In the genomic region with DNA sequence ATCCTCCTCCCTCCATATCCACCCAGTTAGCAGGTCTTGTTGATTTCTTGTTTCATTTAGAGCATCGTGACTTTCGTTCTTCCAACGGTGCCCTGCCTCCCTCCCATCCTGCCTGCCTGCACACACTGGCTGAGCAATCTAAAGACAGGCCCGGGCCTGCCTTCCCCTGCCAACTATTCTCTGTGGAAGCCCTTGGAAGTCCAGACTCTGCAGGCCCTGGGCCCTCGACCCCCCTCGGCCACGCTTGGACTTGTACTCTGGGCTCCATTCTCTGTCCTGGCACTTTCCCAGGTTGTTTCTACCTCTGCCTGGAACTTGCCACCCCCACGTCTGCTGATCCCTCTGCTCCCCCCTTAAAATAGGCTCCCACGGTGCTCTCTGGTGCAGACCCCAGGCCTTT, we compare ENCODE assay signal across 13 mouse cellular contexts. TPM values are rescaled to one million over a fixed set of nuclear protein-coding genes. Genes with fewer than 3 reads are reported as not detected.
A peak's percentile ranks its signal among the peaks of the same experiment; 100 is the strongest.
DNase-seq lines count a peak whose midpoint lies in the region; ATAC-seq and TF ChIP-seq lines count a peak whose summit lies in the region.
"Had no signal": no experiment of that assay in that cellular context is flagged by ENCODE, and none has a peak within 500 bp of the region (broad histone marks: within the 10 kb centered on the region; RNA-seq: fewer than 3 reads in every experiment).

No protein-coding gene starts in this region.

- H3K9me3 ChIP-seq in intestine, embryonic 16.5 days (ENCODE audit: control insufficient read depth, low read length): no peaks in the 10 kb centered on the region
- H3K9me3 ChIP-seq in intestine, embryonic 15.5 days: no peaks in the 10 kb centered on the region
- no peaks in the 10 kb centered on the region for H3K9me3 ChIP-seq in E14TG2a.4 (ENCODE audit: low read length)
- no peaks in the 10 kb centered on the region for H3K9me3 ChIP-seq in kidney, embryonic 15.5 days (replicated peaks)
- H3K9me3 ChIP-seq: heart, embryonic 12.5 days had no signal

- H3K9ac ChIP-seq in intestine, embryonic 16.5 days (ENCODE audit: low read depth, low read length): peak overlapping the region; percentile 3; the same call in 1 of the 2 replicates
- H3K9ac ChIP-seq in intestine, embryonic 15.5 days: no peak overlapping the region
- H3K9ac ChIP-seq in kidney, embryonic 15.5 days: 0 out of 2 replicates have a peak overlapping the region, but pooled peaks have one; percentile 7
- H3K9ac ChIP-seq: heart, embryonic 12.5 days; liver, embryonic 14.5 days had no signal

- peak; percentile 60 for DNase-seq in cerebellum, adult 9-11 months
- DNase-seq in cerebellum, postnatal 4 days (ENCODE audit: low spot score in 2 of 2): no peak
- no peak for DNase-seq in right cerebral cortex, postnatal 4 days
- no peak for DNase-seq in frontal cortex, postnatal 25 days (ENCODE audit: low spot score in 2 of 2)
- DNase-seq: adrenal gland, adult 2 months; cerebellum, adult 9-10 months had no signal

- 76% methylated on average over 9 of the region's 9 CpGs for WGBS in intestine, embryonic 16.5 days
- WGBS in intestine, embryonic 15.5 days: 82% methylated on average over 9 of the region's 9 CpGs
- WGBS in kidney, embryonic 15.5 days: 79% methylated on average over 9 of the region's 9 CpGs

- no peak overlapping the region for H3K27ac ChIP-seq in intestine, embryonic 16.5 days (ENCODE audit: low read length)
- no peak overlapping the region for H3K27ac ChIP-seq in intestine, embryonic 15.5 days
- 0 out of 2 replicates have a peak overlapping the region, but pooled peaks have one; percentile 1 for H3K27ac ChIP-seq in kidney, embryonic 15.5 days
- H3K27ac ChIP-seq: liver, embryonic 14.5 days had no signal

- no peak overlapping the region for H3K4me3 ChIP-seq in intestine, embryonic 16.5 days (ENCODE audit: low read length)
- H3K4me3 ChIP-seq in intestine, embryonic 15.5 days (replicated peaks): no peak overlapping the region
- peak overlapping the region; percentile 41 for H3K4me3 ChIP-seq in E14TG2a.4 (replicated peaks; ENCODE audit: low read length)
- H3K4me3 ChIP-seq in kidney, embryonic 15.5 days (replicated peaks): no peak overlapping the region
- H3K4me3 ChIP-seq: heart, embryonic 12.5 days had no signal

- H3K27me3 ChIP-seq in intestine, embryonic 16.5 days (replicated peaks; ENCODE audit: control insufficient read depth, insufficient read depth, low read length): no peaks in the 10 kb centered on the region
- no peaks in the 10 kb centered on the region for H3K27me3 ChIP-seq in intestine, embryonic 15.5 days (replicated peaks)
- no peaks in the 10 kb centered on the region for H3K27me3 ChIP-seq in E14TG2a.4 (ENCODE audit: insufficient read depth, low read length)
- no peaks in the 10 kb centered on the region for H3K27me3 ChIP-seq in kidney, embryonic 15.5 days
- H3K27me3 ChIP-seq: heart, embryonic 12.5 days had no signal

- no peak for TF ChIP-seq CTCF in E14TG2a.4 (conservative IDR thresholded peaks at IDR 0.05; ENCODE audit: low read length)

- no peak for ATAC-seq in intestine, embryonic 16.5 days
- ATAC-seq in intestine, embryonic 15.5 days: no peak
- no peak for ATAC-seq in kidney, embryonic 15.5 days (replicated peaks; ENCODE audit: low FRiP score)

- H3K4me2 ChIP-seq in intestine, embryonic 16.5 days (ENCODE audit: low read depth, low read length): no peak overlapping the region
- H3K4me2 ChIP-seq in intestine, embryonic 15.5 days (replicated peaks): no peak overlapping the region
- H3K4me2 ChIP-seq in kidney, embryonic 15.5 days: no peak overlapping the region
- H3K4me2 ChIP-seq: heart, embryonic 12.5 days had no signal

- no peaks in the 10 kb centered on the region for H3K36me3 ChIP-seq in intestine, embryonic 16.5 days (ENCODE audit: control insufficient read depth, insufficient read depth, low read length)
- H3K36me3 ChIP-seq in intestine, embryonic 15.5 days: no peaks in the 10 kb centered on the region
- H3K36me3 ChIP-seq in E14TG2a.4 (ENCODE audit: insufficient read depth, low read length): 0 out of 2 replicates have a peak, but pooled peaks cover 2% of the 10 kb centered on the region
- no peaks in the 10 kb centered on the region for H3K36me3 ChIP-seq in kidney, embryonic 15.5 days

- peaks cover 67% of the 10 kb centered on the region for H3K4me1 ChIP-seq in intestine, embryonic 16.5 days (ENCODE audit: control insufficient read depth, insufficient read depth, low read length)
- H3K4me1 ChIP-seq in intestine, embryonic 15.5 days (replicated peaks): peaks cover 72% of the 10 kb centered on the region
- peaks cover 93% of the 10 kb centered on the region for H3K4me1 ChIP-seq in E14TG2a.4 (replicated peaks; ENCODE audit: low read depth, low read length)
- H3K4me1 ChIP-seq in kidney, embryonic 15.5 days: peaks cover 88% of the 10 kb centered on the region

RNA-seq across cellular contexts. Expression of a gene that starts 19.5 kb away (rescaled TPM):
- polyA plus RNA-seq in intestine, embryonic 16.5 days (2015; fragmentation: Nextera tagmentation; extraction: Ambion mirVana): 71.9 and 88.2 TPM in 2 replicates
- 56.9 and 58.2 TPM in 2 replicates for polyA plus RNA-seq in intestine, embryonic 15.5 days (2015; fragmentation: Nextera tagmentation; extraction: Ambion mirVana)
- 51.7 and 56.1 TPM in 2 replicates for polyA plus RNA-seq in kidney, embryonic 15.5 days (2015; fragmentation: Nextera tagmentation; extraction: Ambion mirVana)

RNA-seq across cellular contexts. Expression of a gene that starts 33.3 kb away (rescaled TPM):
- polyA plus RNA-seq in intestine, embryonic 16.5 days (2015; fragmentation: Nextera tagmentation; extraction: Ambion mirVana): 1,506 and 1,615 TPM in 2 replicates
- 1,607 and 1,644 TPM in 2 replicates for polyA plus RNA-seq in intestine, embryonic 15.5 days (2015; fragmentation: Nextera tagmentation; extraction: Ambion mirVana)
- 1,539 and 1,600 TPM in 2 replicates for polyA plus RNA-seq in kidney, embryonic 15.5 days (2015; fragmentation: Nextera tagmentation; extraction: Ambion mirVana)

RNA-seq across cellular contexts. Expression of a gene that starts 39.1 kb away (rescaled TPM):
- 25.5 and 26.3 TPM in 2 replicates for polyA plus RNA-seq in intestine, embryonic 16.5 days (2015; fragmentation: Nextera tagmentation; extraction: Ambion mirVana)
- polyA plus RNA-seq in intestine, embryonic 15.5 days (2015; fragmentation: Nextera tagmentation; extraction: Ambion mirVana): 31.8 and 34.7 TPM in 2 replicates
- 44.3 and 49.3 TPM in 2 replicates for polyA plus RNA-seq in kidney, embryonic 15.5 days (2015; fragmentation: Nextera tagmentation; extraction: Ambion mirVana)

RNA-seq across cellular contexts. Expression of a gene that starts 41.4 kb away (rescaled TPM):
- polyA plus RNA-seq in intestine, embryonic 16.5 days (2015; fragmentation: Nextera tagmentation; extraction: Ambion mirVana): 20.4 and 23.1 TPM in 2 replicates
- polyA plus RNA-seq in intestine, embryonic 15.5 days (2015; fragmentation: Nextera tagmentation; extraction: Ambion mirVana): 18.6 and 19.8 TPM in 2 replicates
- 24.6 and 25.0 TPM in 2 replicates for polyA plus RNA-seq in kidney, embryonic 15.5 days (2015; fragmentation: Nextera tagmentation; extraction: Ambion mirVana)

RNA-seq across cellular contexts. Expression of a gene that starts 59.9 kb away (rescaled TPM):
- polyA plus RNA-seq in intestine, embryonic 16.5 days (2015; fragmentation: Nextera tagmentation; extraction: Ambion mirVana): 1.2 and 1.3 TPM in 2 replicates
- polyA plus RNA-seq in intestine, embryonic 15.5 days (2015; fragmentation: Nextera tagmentation; extraction: Ambion mirVana): 2.1 and 2.9 TPM in 2 replicates
- 0.61 and 1.2 TPM in 2 replicates for polyA plus RNA-seq in kidney, embryonic 15.5 days (2015; fragmentation: Nextera tagmentation; extraction: Ambion mirVana)
- polyA plus RNA-seq: adrenal gland, adult 2 months; forebrain, embryonic 11.5 days; liver, embryonic 14.5 days had no signal
